Mouse (Mus musculus) spleen, postnatal 14 days (tissue): Measurements from ENCODE around the gene Dgkz.
A peak's percentile ranks its signal among the peaks of the same experiment; 100 is the strongest.

Source experiments
- DNase-seq, 2 experiments: peaks; one replicate each; pipeline ENCODE4 v3.0.0; 2021 to 2022; ENCODE audit warnings: low spot score in 2 of 2

The Dgkz gene

GRCm38 (mm10) chr2:91960459-91960858, 15.2 kb downstream of the Dgkz start:
- no peak for DNase-seq

GRCm38 (mm10) chr2:91959544-91960410, 15.9 kb downstream of the Dgkz start:
- DNase-seq = no peak

- peak in 1 of 2 experiments; percentile 43 for DNase-seq
Observed at GRCm38 (mm10) chr2:91958701-91959457, 16.8 kb downstream of the Dgkz start.

GRCm38 (mm10) chr2:91958049-91958448, 17.6 kb downstream of the Dgkz start:
- DNase-seq = no peak

- no peak for DNase-seq
Observed at GRCm38 (mm10) chr2:91957096-91957495, 18.6 kb downstream of the Dgkz start.

- DNase-seq = no peak
Observed at GRCm38 (mm10) chr2:91955875-91956274, 19.8 kb downstream of the Dgkz start.

- no peak for DNase-seq
Observed at GRCm38 (mm10) chr2:91955121-91955591, 20.5 kb downstream of the Dgkz start.

- no peak for DNase-seq
Observed at GRCm38 (mm10) chr2:91953825-91954224, 21.8 kb downstream of the Dgkz start.

- peak in 1 of 2 experiments; percentile 31 for DNase-seq
Observed at GRCm38 (mm10) chr2:91950275-91951085, 25.2 kb downstream of the Dgkz start.

- peak in 1 of 2 experiments; percentile 30 for DNase-seq
Observed at GRCm38 (mm10) chr2:91949411-91950274, 26.0 kb downstream of the Dgkz start.

- DNase-seq = no peak
Observed at GRCm38 (mm10) chr2:91948792-91949241, 26.8 kb downstream of the Dgkz start.

GRCm38 (mm10) chr2:91948151-91948509, 27.5 kb downstream of the Dgkz start:
- DNase-seq = no peak

- DNase-seq = no peak
Observed at GRCm38 (mm10) chr2:91947397-91948150, 28.1 kb downstream of the Dgkz start.

GRCm38 (mm10) chr2:91946836-91947235, 28.8 kb downstream of the Dgkz start:
- no peak for DNase-seq

GRCm38 (mm10) chr2:91945483-91945882, 30.2 kb downstream of the Dgkz start, which contains the start of gene Gm9821:
Gm9821 (plus strand) TSS chr2:91945703.
- DNase-seq = no peak

GRCm38 (mm10) chr2:91944170-91944950, 31.3 kb downstream of the Dgkz start:
- DNase-seq = peak; percentile 63 to 75

GRCm38 (mm10) chr2:91942356-91942755, 33.3 kb downstream of the Dgkz start:
- DNase-seq = no peak

GRCm38 (mm10) chr2:91939303-91939935, 36.2 kb downstream of the Dgkz start:
- no peak for DNase-seq

- no peak for DNase-seq
Observed at GRCm38 (mm10) chr2:91936154-91936553, 39.5 kb downstream of the Dgkz start.
